Mouse (Mus musculus) MEL (cell line): ENCODE results near the gene Tnfaip3.

Experiments
- BHLHE40 ChIP-seq: IDR thresholded peaks from 2 replicates; pipeline ENCODE4 v1.6.1; 2012; ENCODE audit warnings: low read depth, mild to moderate bottlenecking, inconsistent platforms, low read length, improper control_type of control experiment, borderline replicate concordance
- CTCF ChIP-seq, 3 experiments: IDR thresholded peaks in 2 of 3; conservative IDR thresholded peaks in 1 of 3; 2 replicates each; pipeline ENCODE4 v1.5.1; 2011 to 2012; ENCODE audit warnings: low read length in 3 of 3, low read depth in 2 of 3, mild to moderate bottlenecking in 2 of 3, improper control_type of control experiment in 1 of 3, inconsistent platforms in 1 of 3, mixed read lengths in 1 of 3, moderate library complexity in 1 of 3; ENCODE audit not compliant: control insufficient read depth in 1 of 3, insufficient read depth in 1 of 3, poor library complexity in 1 of 3, severe bottlenecking in 1 of 3
- E2F4 ChIP-seq: IDR thresholded peaks from 2 replicates; pipeline ENCODE4 v1.6.1; 2011; ENCODE audit warnings: low read depth, low read length, improper control_type of control experiment, borderline replicate concordance
- ETS1 ChIP-seq: IDR thresholded peaks from 2 replicates; pipeline ENCODE4 v1.6.1; 2012; ENCODE audit warnings: low read depth, mild to moderate bottlenecking, inconsistent platforms, low read length, improper control_type of control experiment, moderate library complexity
- MAFK ChIP-seq: IDR thresholded peaks from 2 replicates; pipeline ENCODE4 v1.6.1; 2011; ENCODE audit warnings: low read depth, mild to moderate bottlenecking, low read length, improper control_type of control experiment, borderline replicate concordance
- MAX ChIP-seq: IDR thresholded peaks from 2 replicates; pipeline ENCODE4 v1.6.1; 2011; ENCODE audit warnings: low read length, improper control_type of control experiment
- MAZ ChIP-seq: IDR thresholded peaks from 2 replicates; pipeline ENCODE4 v1.6.1; 2012; ENCODE audit warnings: low read depth, mild to moderate bottlenecking, inconsistent platforms, low read length, improper control_type of control experiment
- POLR2A ChIP-seq, 2 experiments: IDR thresholded peaks; 2 replicates each; pipeline ENCODE4 v1.6.1; 2011 to 2012; ENCODE audit warnings: low read length in 2 of 2, mild to moderate bottlenecking in 2 of 2, control low read depth in 1 of 2, improper control_type of control experiment in 1 of 2, low read depth in 1 of 2, moderate library complexity in 1 of 2; ENCODE audit not compliant: control insufficient read depth in 1 of 2, insufficient read depth in 1 of 2, poor library complexity in 1 of 2
- TCF12 ChIP-seq: IDR thresholded peaks from 2 replicates; pipeline ENCODE4 v1.6.1; 2014; ENCODE audit warnings: low read depth, mild to moderate bottlenecking, inconsistent platforms, low read length, improper control_type of control experiment, moderate library complexity
- ZMIZ1 ChIP-seq: IDR thresholded peaks from 2 replicates; pipeline ENCODE4 v1.6.1; 2012; ENCODE audit warnings: low read depth, mild to moderate bottlenecking, inconsistent platforms, low read length, improper control_type of control experiment, moderate library complexity

DNA sequence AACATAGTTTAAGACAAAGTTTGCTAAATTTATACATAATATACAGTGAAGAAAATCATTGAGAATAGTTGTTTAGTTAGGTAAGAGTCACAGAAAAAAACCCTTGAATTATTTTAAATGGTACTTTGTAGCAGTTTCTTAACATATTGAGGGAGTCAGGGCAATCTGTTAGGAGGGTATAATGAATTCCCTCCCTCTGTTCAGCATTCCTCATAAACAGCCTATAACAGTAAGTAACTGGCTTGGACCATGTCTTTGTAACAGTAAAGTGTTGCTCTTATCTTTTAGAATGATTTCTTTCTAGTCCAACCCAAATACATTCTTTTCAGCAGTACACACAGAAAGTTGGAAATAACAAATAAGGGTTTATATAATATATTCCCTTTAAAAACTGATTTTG lies 16.4 kb upstream of the Tnfaip3 start:
- TF ChIP-seq ETS1 (no peak), CTCF (IDR thresholded peaks at IDR 0.05 in 2 of 3, conservative IDR thresholded peaks at IDR 0.05 in 1 of 3; ENCODE audit: control insufficient read depth in 1 of 3, insufficient read depth in 1 of 3, low read depth in 2 of 3, low read length in 3 of 3, poor library complexity in 1 of 3, severe bottlenecking in 1 of 3) (no peak), MAX (no peak), MAZ (no peak), E2F4 (no peak), POLR2A (IDR thresholded peaks at IDR 0.05; ENCODE audit: control insufficient read depth in 1 of 2, insufficient read depth in 1 of 2, low read depth in 1 of 2, low read length in 2 of 2, poor library complexity in 1 of 2) (no peak), BHLHE40 (no peak), MAFK (no peak), TCF12 (no peak), ZMIZ1 (no peak)
